ENCODE assay signal across 26 mouse cellular contexts in genomic region chr10:42953601-42954000, GRCm38 (mm10).
"Had no signal": no experiment of that assay in that cellular context is flagged by ENCODE, and none has a peak within 500 bp of the region (broad histone marks: within the 10 kb centered on the region; RNA-seq: fewer than 3 reads in every experiment).

No protein-coding gene starts in this region.

- H3K9ac ChIP-seq: embryonic facial prominence, embryonic 12.5 days; embryonic facial prominence, embryonic 13.5 days; embryonic facial prominence, embryonic 15.5 days; forebrain, embryonic 12.5 days; forebrain, embryonic 13.5 days; forebrain, embryonic 15.5 days; forebrain, postnatal 0 days had no signal

- H3K27me3 ChIP-seq: forebrain, embryonic 15.5 days had no signal

- H3K9me3 ChIP-seq: embryonic facial prominence, embryonic 10.5 days; embryonic facial prominence, embryonic 12.5 days; embryonic facial prominence, embryonic 13.5 days; embryonic facial prominence, embryonic 15.5 days; forebrain, embryonic 10.5 days; forebrain, embryonic 12.5 days; forebrain, embryonic 13.5 days had no signal

- ATAC-seq: forebrain, embryonic 13.5 days; forebrain, embryonic 14.5 days; forebrain, embryonic 15.5 days; forebrain, embryonic 16.5 days; forebrain, postnatal 0 days had no signal

- DNase-seq: cerebellum, adult 9-10 months; cerebellum, adult 9-11 months; cerebellum, postnatal 10 days; cerebellum, postnatal 14 days; cerebellum, postnatal 25 days; cerebellum, postnatal 36 days; embryo, embryonic 11 days; forebrain, postnatal 0 days; gastrocnemius, adult 2 months; gastrocnemius, postnatal 10 days; gastrocnemius, postnatal 14 days; gastrocnemius, postnatal 25 days; gastrocnemius, postnatal 36 days; heart, adult 18-20 months; heart, adult 2 months had no signal

- H3K4me3 ChIP-seq: embryonic facial prominence, embryonic 10.5 days; embryonic facial prominence, embryonic 12.5 days; embryonic facial prominence, embryonic 13.5 days; embryonic facial prominence, embryonic 15.5 days; erythroblast, embryonic 14.5 days; forebrain, embryonic 10.5 days; forebrain, embryonic 12.5 days; forebrain, embryonic 13.5 days; forebrain, embryonic 15.5 days; gastrocnemius, adult 2 months; heart, adult 2 months had no signal

- H3K4me2 ChIP-seq: embryonic facial prominence, embryonic 12.5 days; embryonic facial prominence, embryonic 13.5 days; embryonic facial prominence, embryonic 15.5 days; forebrain, embryonic 12.5 days; forebrain, embryonic 13.5 days; forebrain, embryonic 15.5 days had no signal

- H3K36me3 ChIP-seq: embryonic facial prominence, embryonic 10.5 days; embryonic facial prominence, embryonic 12.5 days; embryonic facial prominence, embryonic 13.5 days; embryonic facial prominence, embryonic 15.5 days; forebrain, embryonic 10.5 days; forebrain, embryonic 12.5 days; forebrain, embryonic 15.5 days had no signal

- H3K27ac ChIP-seq: embryonic facial prominence, embryonic 10.5 days; embryonic facial prominence, embryonic 12.5 days; embryonic facial prominence, embryonic 13.5 days; embryonic facial prominence, embryonic 15.5 days; forebrain, embryonic 10.5 days; forebrain, embryonic 12.5 days; forebrain, embryonic 13.5 days; forebrain, embryonic 15.5 days; gastrocnemius, adult 2 months; heart, adult 2 months had no signal
